Mouse (Mus musculus) ES-Bruce4 (cell line): ENCODE data around the gene Ikzf1. TPM values are rescaled to one million over a fixed set of nuclear protein-coding genes. Genes with fewer than 3 reads are reported as not detected.

Experiments used
- H3K27ac ChIP-seq: 2 replicates; pipeline ENCODE4 v1.5.1; 2012; ENCODE audit warnings: low read length, inconsistent platforms; ENCODE audit not compliant: insufficient read depth
- H3K27me3 ChIP-seq: 2 replicates; pipeline ENCODE4 v1.6.1; 2012; ENCODE audit warnings: mild to moderate bottlenecking, low read length, inconsistent platforms; ENCODE audit not compliant: control insufficient read depth, poor library complexity, insufficient read depth, severe bottlenecking
- H3K36me3 ChIP-seq: 2 replicates; pipeline ENCODE4 v1.6.1; 2012; ENCODE audit warnings: inconsistent platforms, mild to moderate bottlenecking, low read length, moderate library complexity; ENCODE audit not compliant: control insufficient read depth, poor library complexity, insufficient read depth, severe bottlenecking
- H3K4me1 ChIP-seq: one replicate; pipeline ENCODE4 v1.8.1; 2011; ENCODE audit warnings: low read length; ENCODE audit not compliant: control insufficient read depth, insufficient read depth
- H3K4me3 ChIP-seq: 2 replicates; pipeline ENCODE4 v1.5.1; 2011; ENCODE audit warnings: low read depth, mild to moderate bottlenecking, low read length
- H3K9ac ChIP-seq: 2 replicates; pipeline ENCODE4 v1.6.1; 2012; ENCODE audit warnings: low read depth, mild to moderate bottlenecking, inconsistent platforms; ENCODE audit not compliant: poor library complexity, severe bottlenecking
- H3K9me3 ChIP-seq: replicated peaks from 2 replicates; pipeline ENCODE4 v1.6.1; 2012; ENCODE audit warnings: mild to moderate bottlenecking, low read length, inconsistent platforms; ENCODE audit not compliant: control insufficient read depth, poor library complexity, insufficient read depth, severe bottlenecking
- CTCF ChIP-seq: IDR thresholded peaks from one replicate; pipeline ENCODE4 v1.8.1; 2011; ENCODE audit warnings: low read depth, low read length
- EP300 ChIP-seq: IDR thresholded peaks from 2 replicates; pipeline ENCODE4 v1.6.1; 2011; ENCODE audit warnings: low read depth, low read length; ENCODE audit not compliant: insufficient read depth
- POLR2A ChIP-seq: IDR thresholded peaks from one replicate; pipeline ENCODE4 v1.8.1; 2011; ENCODE audit warnings: low read length; ENCODE audit not compliant: insufficient read depth
- polyA plus RNA-seq: library from polyadenylated mRNA; stranded (reverse); fragments of >200 nt; gene quantifications from 2 replicates; pipeline ENCODE4 v1.2.4, GENCODE M21; 2011; ENCODE audit warnings: low read depth; ENCODE audit not compliant: missing spikeins, insufficient read depth, insufficient read length

The Ikzf1 gene
- polyA plus RNA-seq, 1 experiment = 0.67 TPM

DNA sequence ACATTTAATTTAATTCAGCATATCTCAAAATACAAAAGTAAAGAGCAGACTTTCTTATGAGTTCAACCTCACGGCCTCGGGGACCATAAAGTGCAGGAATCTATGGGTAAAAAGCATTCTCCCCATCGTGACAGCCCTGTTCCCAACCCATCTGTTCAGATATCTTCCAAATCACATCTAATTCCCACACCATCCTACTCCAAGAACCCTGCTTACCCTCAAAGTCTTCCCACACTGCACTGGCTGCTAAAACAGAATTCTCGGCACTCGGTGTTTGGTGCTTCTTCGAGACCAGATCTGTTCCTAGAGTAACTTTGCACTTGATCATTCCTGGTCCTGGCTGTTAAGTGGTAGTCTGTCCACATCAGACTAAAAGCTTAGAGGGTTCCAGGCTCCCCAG, 93.5 kb downstream of the Ikzf1 start:
- no peak for TF ChIP-seq EP300
- TF ChIP-seq CTCF = no peak
- no peak for TF ChIP-seq POLR2A
- H3K36me3 ChIP-seq = no peaks in the 10 kb centered on the region

GRCm38 (mm10) chr11:11781728-11782127, 96.9 kb downstream of the Ikzf1 start:
- Histone ChIP-seq H3K4me1 (no peaks in the 10 kb centered on the region), H3K9ac (no peak overlapping the region), H3K27me3 (no peaks in the 10 kb centered on the region), H3K9me3 (no peaks in the 10 kb centered on the region), H3K36me3 (no peaks in the 10 kb centered on the region), H3K4me3 (no peak overlapping the region), H3K27ac (no peak overlapping the region)
- TF ChIP-seq POLR2A (no peak), CTCF (no peak), EP300 (no peak)

More for the DNA sequence above, 93.5 kb downstream of the Ikzf1 start:
- no peaks in the 10 kb centered on the region for H3K27me3 ChIP-seq
- no peaks in the 10 kb centered on the region for H3K9me3 ChIP-seq
- H3K9ac ChIP-seq = no peak overlapping the region
- no peak overlapping the region for H3K27ac ChIP-seq
- no peaks in the 10 kb centered on the region for H3K4me1 ChIP-seq
- no peak overlapping the region for H3K4me3 ChIP-seq

GRCm38 (mm10) chr11:11785457-11785856, 100.7 kb downstream of the Ikzf1 start:
- no peak for TF ChIP-seq POLR2A
- no peak for TF ChIP-seq EP300
- TF ChIP-seq CTCF = no peak
- Histone ChIP-seq H3K4me1 (no peaks in the 10 kb centered on the region), H3K36me3 (no peaks in the 10 kb centered on the region), H3K27ac (no peak overlapping the region), H3K9ac (no peak overlapping the region), H3K4me3 (no peak overlapping the region), H3K9me3 (no peaks in the 10 kb centered on the region), H3K27me3 (no peaks in the 10 kb centered on the region)

DNA sequence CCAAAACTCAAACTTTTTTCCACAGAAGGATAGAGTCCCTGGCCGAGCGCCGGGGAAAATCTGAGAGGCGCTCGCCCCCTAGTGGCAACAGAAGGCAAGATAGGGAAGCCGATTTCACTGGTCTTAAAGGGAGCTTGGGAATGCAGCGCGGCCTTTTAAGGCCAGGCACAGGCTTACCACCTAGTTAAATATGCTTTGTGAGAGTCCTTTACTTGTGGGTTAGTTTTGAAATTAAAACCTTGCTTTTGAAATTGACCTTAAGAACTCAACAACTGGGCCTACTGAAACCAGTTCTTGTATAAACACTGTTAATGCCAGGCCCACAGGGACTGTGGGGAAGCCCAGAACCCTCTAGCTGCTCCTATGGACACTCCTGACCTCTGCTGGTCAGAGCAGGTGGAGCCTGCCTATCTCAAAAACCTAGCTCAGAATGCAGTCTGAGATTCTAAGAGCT, 103.7 kb downstream of the Ikzf1 start:
- Histone ChIP-seq H3K4me3 (no peak overlapping the region), H3K36me3 (no peaks in the 10 kb centered on the region), H3K27ac (no peak overlapping the region), H3K27me3 (no peaks in the 10 kb centered on the region), H3K9ac (no peak overlapping the region), H3K4me1 (no peaks in the 10 kb centered on the region), H3K9me3 (no peaks in the 10 kb centered on the region)
- TF ChIP-seq EP300 (no peak), POLR2A (no peak), CTCF (peak; percentile 70)

DNA sequence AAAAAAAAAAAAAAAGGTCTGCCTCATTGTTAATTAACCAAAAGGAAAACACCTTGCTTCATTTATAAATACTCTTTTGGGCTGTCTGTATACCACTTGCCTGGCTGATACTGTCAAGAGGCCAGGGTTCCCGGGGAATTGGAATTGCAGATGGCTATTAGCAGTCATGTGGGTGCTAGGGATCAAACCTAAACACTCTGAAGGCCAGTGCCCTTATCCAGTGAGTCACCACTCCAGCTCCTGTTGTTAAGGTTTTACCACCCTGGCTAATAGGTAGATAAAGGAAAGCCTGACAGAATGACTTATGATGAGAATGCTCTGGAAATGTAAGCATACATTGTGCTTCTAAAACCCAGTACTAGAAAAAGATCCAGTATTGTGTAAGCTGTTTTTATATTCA, 109.8 kb downstream of the Ikzf1 start:
- TF ChIP-seq CTCF = no peak
- TF ChIP-seq POLR2A = no peak
- no peak for TF ChIP-seq EP300
- Histone ChIP-seq H3K4me1 (no peaks in the 10 kb centered on the region), H3K36me3 (peaks cover 17% of the 10 kb centered on the region), H3K27ac (no peak overlapping the region), H3K9ac (no peak overlapping the region), H3K4me3 (no peak overlapping the region), H3K9me3 (no peaks in the 10 kb centered on the region), H3K27me3 (no peaks in the 10 kb centered on the region)

DNA sequence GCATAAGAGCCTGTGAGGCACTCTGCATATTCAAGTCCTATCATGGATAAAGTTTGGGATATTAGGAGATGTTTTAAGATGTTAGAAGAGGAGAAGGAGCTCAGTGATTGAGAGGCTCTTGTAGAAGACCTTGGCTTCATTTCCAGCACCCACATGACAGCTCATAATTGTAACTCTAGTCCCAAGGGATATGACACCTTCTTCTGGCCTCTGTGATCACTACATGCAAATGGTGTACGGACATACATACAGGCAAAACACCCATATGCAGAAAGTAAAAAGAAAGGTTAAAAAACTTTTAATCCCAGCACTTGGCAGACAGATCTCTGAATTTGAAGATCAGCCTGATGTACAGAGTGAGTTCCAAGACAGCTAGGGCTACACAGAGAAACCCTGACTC, 113.9 kb downstream of the Ikzf1 start:
- Histone ChIP-seq H3K27me3 (no peaks in the 10 kb centered on the region), H3K4me1 (no peaks in the 10 kb centered on the region), H3K9ac (no peak overlapping the region), H3K4me3 (no peak overlapping the region), H3K36me3 (peaks cover 52% of the 10 kb centered on the region), H3K9me3 (no peaks in the 10 kb centered on the region), H3K27ac (no peak overlapping the region)
- no peak for TF ChIP-seq CTCF
- TF ChIP-seq EP300 = no peak
- TF ChIP-seq POLR2A = no peak
